8 mouse cellular contexts compared by ENCODE assay signal in the genomic region with DNA sequence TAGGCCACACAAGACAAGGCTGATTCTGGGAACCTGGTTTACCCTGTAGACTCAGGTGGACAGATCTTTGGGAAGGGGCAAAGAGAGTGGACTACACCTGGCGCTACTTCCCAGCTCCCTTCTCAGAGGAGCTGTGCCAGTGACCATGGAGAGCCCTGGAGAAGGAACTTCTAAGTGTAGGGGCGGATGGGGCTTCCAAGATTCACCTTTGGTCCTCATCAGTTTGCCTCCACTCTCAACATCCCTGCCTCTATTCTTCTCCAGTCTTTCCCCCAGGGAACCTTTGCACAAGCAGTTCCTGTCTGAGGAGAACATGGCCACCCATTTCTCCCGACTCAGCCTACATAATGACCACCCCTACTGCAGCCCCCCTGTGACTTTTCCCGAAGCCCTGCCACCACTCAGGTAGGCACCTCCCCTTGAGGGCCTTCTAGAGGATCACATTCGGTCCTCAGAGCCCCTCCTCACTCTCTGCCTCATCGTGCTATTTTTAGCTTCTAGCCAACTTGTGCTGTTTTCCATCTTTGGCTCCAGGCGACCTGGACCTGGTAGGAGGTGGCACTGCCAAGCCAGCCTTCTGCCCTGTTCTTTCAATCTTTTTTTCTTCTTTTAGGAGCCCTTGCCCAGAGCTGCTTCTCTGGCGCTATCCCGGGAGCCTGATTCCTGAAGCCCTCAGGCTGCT. TPM values are rescaled to one million over a fixed set of nuclear protein-coding genes. Genes with fewer than 3 reads are reported as not detected.
DNase-seq lines count a peak whose midpoint lies in the region; ATAC-seq and TF ChIP-seq lines count a peak whose summit lies in the region.

No protein-coding gene starts in this region.

- H3K9me3 ChIP-seq in liver, embryonic 15.5 days (replicated peaks), result no peaks in the 10 kb centered on the region

- intact Hi-C loops in heart, postnatal 10 days (cut with DNase I), result no loop called here

- peak overlapping the region; percentile 58 for H3K9ac ChIP-seq in liver, embryonic 15.5 days

- peak overlapping the region; percentile 93 for H3K4me3 ChIP-seq in testis, adult 2 months (ENCODE audit: control insufficient read depth, low read depth, low read length)
- peak overlapping the region; percentile 74 for H3K4me3 ChIP-seq in liver, embryonic 15.5 days (replicated peaks)

- 38% methylated on average over 9 of the region's 9 CpGs for WGBS in liver, embryonic 15.5 days (ENCODE audit: insufficient replicate concordance)

- H3K27ac ChIP-seq in testis, adult 2 months (ENCODE audit: control insufficient read depth, insufficient read depth, low read depth, low read length), result no peak overlapping the region
- H3K27ac ChIP-seq in liver, embryonic 15.5 days (replicated peaks), result no peak overlapping the region; the same call in 1 of the 2 replicates

- no peak for TF ChIP-seq CTCF in testis, adult 2 months (IDR thresholded peaks at IDR 0.05; ENCODE audit: control insufficient read depth, insufficient read depth, insufficient replicate concordance, low read depth, low read length)

- H3K36me3 ChIP-seq in testis, adult 2 months (ENCODE audit: control insufficient read depth, insufficient read depth, low read length), result no peaks in the 10 kb centered on the region
- peaks cover 13% of the 10 kb centered on the region for H3K36me3 ChIP-seq in liver, embryonic 15.5 days (replicated peaks)

- no peaks in the 10 kb centered on the region; the same call in 1 of the 2 replicates for H3K27me3 ChIP-seq in testis, adult 2 months (ENCODE audit: control insufficient read depth, insufficient read depth, low read length)
- H3K27me3 ChIP-seq in liver, embryonic 15.5 days, result peaks cover 52% of the 10 kb centered on the region

- no peak for DNase-seq in testis, postnatal 14 days (ENCODE audit: low spot score)
- DNase-seq in cerebellum, postnatal 36 days, result peak; percentile 44 to 54
- DNase-seq in heart, postnatal 10 days, result peak; percentile 69 to 70
- DNase-seq in embryo, embryonic 10 days (ENCODE audit: low spot score), result no peak
- DNase-seq in layer of hippocampus, adult 8-10 months (ENCODE audit: low spot score in 2 of 2), result no peak

- H3K4me2 ChIP-seq in liver, embryonic 15.5 days, result peak overlapping the region; percentile 81

- no peak for TF ChIP-seq POLR2A in testis, adult 2 months (IDR thresholded peaks at IDR 0.05; ENCODE audit: control insufficient read depth, low read depth, low read length)

- H3K4me1 ChIP-seq in testis, adult 2 months (ENCODE audit: control insufficient read depth, insufficient read depth, low read length), result peaks cover 33% of the 10 kb centered on the region
- peaks cover 53% of the 10 kb centered on the region for H3K4me1 ChIP-seq in liver, embryonic 15.5 days (replicated peaks)

- no peak for ATAC-seq in liver, embryonic 15.5 days (ENCODE audit: insufficient read depth)
- ATAC-seq in inflammation-experienced regulatory T-cells, adult 6 months, result no peak

RNA-seq across cellular contexts. Expression of a gene that starts 0.7 kb away (rescaled TPM):
- polyA plus RNA-seq in testis, adult 2 months (2012; rRNA removed), result 9.8 and 9.9 TPM in 2 replicates
- total RNA-seq in heart, postnatal 10 days (2021), result 10 to 100 TPM; 21.0 to 21.1 TPM
- 19.7 and 22.4 TPM in 2 replicates for polyA plus RNA-seq in liver, embryonic 15.5 days (2015; fragmentation: Nextera tagmentation; extraction: Ambion mirVana)
- total RNA-seq in layer of hippocampus, adult 8-10 months (2022), result 1 to 10 TPM; 7.0 to 8.6 (median 7.4) TPM
- polyA plus RNA-seq in inflammation-experienced regulatory T-cells, adult 6 months (2017; shearing (Covaris generic)), result 10 to 100 TPM; 27.1 to 36.7 (median 27.5) TPM

RNA-seq across cellular contexts. Expression of a gene that starts 1.0 kb away (rescaled TPM):
- polyA plus RNA-seq in testis, adult 2 months (2012; rRNA removed), result 54.9 and 64.9 TPM in 2 replicates
- total RNA-seq in heart, postnatal 10 days (2021), result 100 to 1,000 TPM; 218 to 220 TPM
- polyA plus RNA-seq in liver, embryonic 15.5 days (2015; fragmentation: Nextera tagmentation; extraction: Ambion mirVana), result 20.2 and 23.5 TPM in 2 replicates
- 100 to 1,000 TPM; 104 to 122 (median 108) TPM for total RNA-seq in layer of hippocampus, adult 8-10 months (2022)
- 10 to 100 TPM; 62.6 to 79.5 (median 70.7) TPM for polyA plus RNA-seq in inflammation-experienced regulatory T-cells, adult 6 months (2017; shearing (Covaris generic))

RNA-seq across cellular contexts. Expression of a gene that starts 2.9 kb away (rescaled TPM):
- polyA plus RNA-seq in testis, adult 2 months (2012; rRNA removed), result 1.2 and 1.7 TPM in 2 replicates
- 100 to 1,000 TPM; 138 to 142 TPM for total RNA-seq in heart, postnatal 10 days (2021)
- polyA plus RNA-seq in liver, embryonic 15.5 days (2015; fragmentation: Nextera tagmentation; extraction: Ambion mirVana), result 5.8 and 6.4 TPM in 2 replicates
- 1 to 10 TPM; 6.4 to 9.8 (median 7.4) TPM for total RNA-seq in layer of hippocampus, adult 8-10 months (2022)
- 1 to 10 TPM; 3.7 to 6.5 (median 4.6) TPM for polyA plus RNA-seq in inflammation-experienced regulatory T-cells, adult 6 months (2017; shearing (Covaris generic))

RNA-seq across cellular contexts. Expression of a gene that starts 4.6 kb away (rescaled TPM):
- polyA plus RNA-seq in testis, adult 2 months (2012; rRNA removed), result 0.16 and 0.19 TPM in 2 replicates
- total RNA-seq in heart, postnatal 10 days (2021), result not detected
- polyA plus RNA-seq in liver, embryonic 15.5 days (2015; fragmentation: Nextera tagmentation; extraction: Ambion mirVana), result 0.89 and 2.0 TPM in 2 replicates
- not detected for total RNA-seq in layer of hippocampus, adult 8-10 months (2022)
- not detected for polyA plus RNA-seq in inflammation-experienced regulatory T-cells, adult 6 months (2017; shearing (Covaris generic))

RNA-seq across cellular contexts. Expression of a gene that starts 9.4 kb away (rescaled TPM):
- 0.27 and 0.72 TPM in 2 replicates for polyA plus RNA-seq in testis, adult 2 months (2012; rRNA removed)
- total RNA-seq in heart, postnatal 10 days (2021), result not detected
- not detected in 2 replicates for polyA plus RNA-seq in liver, embryonic 15.5 days (2015; fragmentation: Nextera tagmentation; extraction: Ambion mirVana)
- under 1 TPM in 1 of 4 experiments, not detected in 3; 0.68 TPM for total RNA-seq in layer of hippocampus, adult 8-10 months (2022)
- not detected for polyA plus RNA-seq in inflammation-experienced regulatory T-cells, adult 6 months (2017; shearing (Covaris generic))

Comparison
In these comparisons a context has a peak if more than half of its experiments do, and no peak if none do; other contexts are left out.
1. DNase-seq: peak in cerebellum, postnatal 36 days (2 of 2) and heart, postnatal 10 days (2 of 2); none in testis, postnatal 14 days (single experiment), embryo, embryonic 10 days (single experiment) and layer of hippocampus, adult 8-10 months (0 of 2).